Mouse (Mus musculus): ENCODE results near the gene Usp17lc.
"Not testable (repeated sequence)": the region's sequence is repeated elsewhere in the genome, so short reads cannot be mapped to it uniquely, and the experiment has no call there.

Gene Usp17lc

DNA sequence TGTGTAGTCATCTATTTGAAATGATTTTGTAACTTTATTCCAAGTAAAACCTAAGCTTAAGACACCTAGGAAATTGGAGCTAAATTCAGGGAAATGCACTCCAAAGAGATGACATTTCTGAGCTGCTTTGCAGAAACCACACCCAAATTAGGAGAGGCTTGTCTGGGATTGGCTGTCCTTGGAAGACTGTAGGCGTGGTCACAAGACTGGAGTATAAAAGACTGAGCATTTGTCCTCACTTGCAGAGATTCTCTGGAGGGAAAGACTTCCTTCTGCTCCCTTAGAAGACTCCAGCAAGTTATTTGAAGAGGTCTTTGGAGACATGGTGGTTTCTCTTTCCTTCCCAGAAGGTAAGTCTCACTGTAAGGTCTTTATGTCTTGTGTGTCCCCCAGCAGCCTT lies at the start of gene Usp17lc:
Gene Usp17lc (plus strand): TSS at position 301 of the 400 bp plus-strand sequence.
- not testable (repeated sequence) for DNase-seq

DNA sequence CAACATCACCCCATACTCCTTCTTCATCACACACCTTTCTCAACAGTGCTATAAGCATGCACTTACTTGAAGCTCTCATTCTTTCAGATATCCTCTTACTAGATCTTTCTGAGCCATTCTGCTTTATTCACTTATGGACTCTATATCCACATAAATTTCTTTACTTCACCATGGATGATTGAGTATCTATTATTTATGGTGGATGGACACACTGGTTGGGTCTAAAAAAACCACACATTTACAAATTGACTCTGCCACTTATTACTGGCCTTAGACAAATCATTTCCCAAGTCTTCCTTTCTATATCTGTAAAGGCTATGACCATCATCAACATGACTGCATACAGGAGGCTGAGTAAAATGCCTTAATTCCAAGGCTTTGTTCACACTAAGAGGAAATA lies 28.8 kb upstream of the Usp17lc start, which contains the start of gene Olfr603:
Gene Olfr603 (minus strand): TSS at position 101 of the 400 bp plus-strand sequence.
- no peak for DNase-seq

DNA sequence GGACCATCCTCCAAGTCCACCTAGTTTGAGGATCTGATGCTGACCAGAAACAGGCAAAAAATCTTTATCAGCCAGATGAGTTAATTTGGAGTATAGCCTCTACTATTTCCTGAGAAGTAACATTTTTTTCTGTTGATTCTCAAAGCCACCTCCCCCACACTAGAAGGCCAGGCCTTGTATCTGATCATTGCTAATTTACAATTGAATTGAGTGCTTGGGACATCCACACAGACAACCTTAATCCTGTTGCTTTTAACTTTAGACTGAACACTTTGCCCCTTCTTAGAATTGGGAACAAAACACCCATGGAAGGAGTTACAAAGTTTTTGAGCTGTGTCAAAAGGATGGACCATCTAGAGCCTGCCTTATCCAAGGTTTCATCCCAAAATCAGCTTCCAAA lies 17.1 kb upstream of the Usp17lc start:
- DNase-seq: no peak

DNA sequence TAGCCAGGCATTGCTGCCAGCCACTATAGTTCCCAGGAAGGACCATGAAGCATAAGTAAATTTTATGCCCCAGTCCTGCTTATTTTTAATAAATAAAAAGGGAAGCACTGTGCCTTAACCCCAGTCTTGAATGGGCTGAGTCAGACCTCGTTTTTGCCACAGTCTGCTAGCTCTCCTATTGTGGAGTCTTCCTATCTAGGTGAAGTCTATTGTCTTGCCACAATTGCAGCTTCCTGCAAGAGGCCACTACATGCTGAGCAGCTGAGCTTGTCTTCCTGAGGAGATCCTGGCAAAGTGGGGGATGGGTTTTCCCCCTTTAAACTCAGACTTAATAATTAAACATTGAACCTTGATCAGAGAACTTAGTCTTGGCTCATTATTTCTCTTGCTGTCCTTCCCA lies 15.9 kb upstream of the Usp17lc start:
- no peak for DNase-seq

DNA sequence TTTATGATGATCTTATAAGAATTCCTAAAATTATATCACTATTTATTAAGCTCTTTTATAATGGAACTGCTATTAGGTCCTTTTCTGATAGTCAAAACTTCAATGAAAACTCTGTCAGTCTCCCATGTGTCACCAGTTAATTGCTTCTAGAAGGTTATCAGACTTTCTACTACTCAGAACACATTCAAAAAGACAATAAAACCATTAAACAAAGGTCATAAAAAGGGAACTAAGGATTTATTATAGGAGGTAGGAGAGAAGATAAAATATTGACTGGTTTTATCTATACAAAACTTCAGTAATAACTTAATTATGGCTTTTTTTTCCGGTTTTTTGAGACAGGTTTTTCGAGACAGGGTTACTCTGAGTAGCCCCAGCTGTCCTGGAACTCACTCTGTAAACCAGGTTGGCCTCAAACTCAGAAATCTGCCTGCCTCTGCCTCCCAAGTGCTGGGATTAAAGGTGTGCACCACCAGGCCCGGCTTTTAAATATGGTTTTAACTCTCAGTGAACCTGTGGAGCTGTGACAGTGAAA lies 8.3 kb upstream of the Usp17lc start:
- DNase-seq: not testable (repeated sequence)

DNA sequence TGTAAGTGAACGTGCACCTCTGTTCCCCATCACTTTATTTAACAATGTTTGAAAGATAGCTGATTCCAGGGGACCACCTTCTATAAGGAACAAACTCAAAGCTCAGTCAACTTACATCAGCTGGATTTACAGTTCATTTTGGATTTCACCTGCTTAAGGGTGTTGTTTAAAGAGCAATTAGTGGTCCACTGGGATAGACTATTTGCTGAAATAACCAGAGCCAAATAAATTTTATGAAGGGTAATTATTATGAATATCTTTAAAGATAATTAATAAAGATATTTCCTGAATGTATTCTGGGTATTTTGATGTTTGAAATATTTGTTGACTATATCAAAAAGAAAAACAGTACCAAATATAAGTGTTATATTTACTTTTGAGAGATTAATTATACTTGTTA lies 30.5 kb downstream of the Usp17lc start, which contains the start of gene Olfr605:
Gene Olfr605 (minus strand): TSS at position 101 of the 400 bp plus-strand sequence.
- DNase-seq: no peak

DNA sequence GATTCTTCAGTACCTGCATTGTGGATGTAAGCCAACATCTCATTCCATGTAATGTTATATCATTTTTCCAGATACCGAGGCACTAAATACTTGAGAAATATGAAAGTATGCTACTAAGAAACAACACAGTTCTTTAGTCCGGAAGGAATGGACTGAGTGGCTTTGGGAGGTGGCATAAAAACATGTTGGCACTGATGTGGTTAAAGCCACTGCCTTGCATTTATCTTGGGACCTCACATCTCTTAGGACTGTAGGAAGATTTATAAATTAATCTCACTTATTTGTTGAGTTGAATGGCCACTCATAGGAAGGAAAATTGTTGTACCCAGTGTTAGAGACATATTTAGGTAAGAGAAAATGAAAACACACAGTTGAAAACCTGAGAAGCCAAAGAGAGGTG lies 33.9 kb downstream of the Usp17lc start, which contains the start of gene Olfr606:
Gene Olfr606 (plus strand): TSS at position 301 of the 400 bp plus-strand sequence.
- no peak for DNase-seq

DNA sequence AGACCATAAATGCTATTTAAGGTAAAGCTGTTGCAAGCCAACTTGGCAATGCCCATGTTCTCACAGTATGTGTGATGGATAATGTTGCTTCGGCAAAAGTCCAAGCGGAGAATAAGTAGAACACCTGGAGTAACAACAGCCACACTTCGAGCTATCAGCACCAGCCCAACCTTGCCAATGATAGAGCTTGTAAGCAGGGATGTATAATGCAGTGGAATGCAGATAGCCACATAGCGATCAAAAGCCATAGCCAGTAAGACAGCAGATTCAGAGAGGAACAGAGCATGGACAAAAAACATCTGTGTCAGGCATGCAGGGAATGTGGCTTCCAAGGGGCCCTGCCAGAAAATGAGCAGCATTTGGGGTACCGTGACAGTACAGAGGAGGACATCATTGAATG lies 45.7 kb downstream of the Usp17lc start:
- DNase-seq: no peak

Data from cerebellum, postnatal 14 days (tissue).